Mouse (Mus musculus) embryo, embryonic 10 days (tissue): ENCODE data around the gene Prkg1.

ENCODE experiments used
- DNase-seq: peaks from one replicate; pipeline ENCODE4 v3.0.0-alpha.2; 2015; ENCODE audit warnings: low spot score

Gene Prkg1

GRCm38 (mm10) chr19:31040948-31041847 lies 723.6 kb downstream of the Prkg1 start:
- DNase-seq: no peak

GRCm38 (mm10) chr19:31038951-31039350 lies 725.9 kb downstream of the Prkg1 start:
- DNase-seq: no peak

- DNase-seq: no peak
These were observed 733.2 kb downstream of the Prkg1 start for GRCm38 (mm10) chr19:31031596-31031995.

DNA sequence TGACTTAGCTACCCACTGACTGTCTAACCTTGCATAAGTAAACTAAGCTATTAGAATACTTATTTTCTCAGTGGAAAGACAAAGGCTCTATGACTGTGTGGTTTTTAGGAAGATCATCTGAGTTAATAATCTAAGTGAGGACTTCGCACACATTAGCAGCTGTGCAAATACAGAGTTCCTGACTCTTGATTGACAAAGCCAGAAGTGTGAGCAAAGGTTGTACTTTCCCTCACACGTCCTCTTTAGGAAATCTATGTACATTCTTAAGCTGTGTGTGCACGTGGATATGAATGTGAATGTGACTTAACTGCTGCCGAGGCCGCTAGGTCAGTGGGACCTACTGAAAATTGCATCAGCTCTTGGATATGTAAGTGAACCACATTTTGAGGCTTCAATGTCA lies 738.0 kb downstream of the Prkg1 start:
- no peak for DNase-seq

DNA sequence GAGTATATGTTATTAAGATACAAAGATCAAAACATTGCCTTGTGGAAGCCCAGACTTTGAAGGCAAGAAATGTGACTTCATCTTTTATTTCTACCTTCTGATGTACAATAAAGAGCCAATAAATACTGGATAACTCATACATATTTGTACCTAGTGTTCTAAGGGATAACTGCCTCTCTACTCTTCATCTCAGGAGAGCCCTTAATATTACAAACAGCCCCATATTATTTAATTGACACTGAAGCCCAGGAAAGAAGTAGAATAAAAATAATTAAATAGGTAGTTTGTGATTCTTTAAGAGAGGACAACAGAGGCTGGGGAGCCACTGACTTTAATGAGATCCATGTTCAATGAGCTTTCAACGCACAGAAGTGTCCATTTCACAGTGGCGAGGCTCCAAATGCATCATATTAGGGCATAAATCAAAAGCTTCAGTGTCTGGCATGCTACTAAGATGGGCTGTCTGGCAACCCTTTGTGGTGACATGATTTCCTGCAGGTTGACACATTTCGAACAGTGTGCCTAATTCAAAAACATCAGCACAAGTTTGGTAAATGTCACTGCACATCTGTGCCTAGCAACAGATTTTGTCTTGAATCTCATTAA lies 753.2 kb downstream of the Prkg1 start:
- DNase-seq: no peak

DNA sequence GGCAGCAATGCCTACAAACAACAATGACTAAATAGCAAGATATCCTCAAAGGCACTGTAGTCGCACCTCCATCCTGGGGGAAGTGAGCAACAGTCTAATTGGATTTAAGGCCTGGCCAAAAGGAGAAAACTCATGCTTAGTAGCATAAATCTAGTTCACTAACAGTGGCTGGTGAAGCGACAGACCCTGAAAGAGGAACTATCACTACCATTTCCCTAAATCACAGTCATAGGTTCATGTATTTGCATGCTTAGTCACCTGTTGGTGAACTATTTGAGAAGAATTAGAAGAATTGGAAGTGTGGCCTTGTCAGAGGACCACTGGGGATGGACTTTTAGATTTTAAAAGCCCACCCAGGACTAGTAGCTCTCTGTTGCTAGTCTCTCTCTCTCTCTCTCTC lies 766.3 kb downstream of the Prkg1 start:
- DNase-seq: no peak

- no peak for DNase-seq
These were observed 774.4 kb downstream of the Prkg1 start for GRCm38 (mm10) chr19:30990390-30990789.

- no peak for DNase-seq
These were observed 782.4 kb downstream of the Prkg1 start for GRCm38 (mm10) chr19:30982436-30982835.

GRCm38 (mm10) chr19:30978096-30978495 lies 786.7 kb downstream of the Prkg1 start:
- no peak for DNase-seq

- no peak for DNase-seq
These were observed 814.2 kb downstream of the Prkg1 start for GRCm38 (mm10) chr19:30950610-30951009.

DNA sequence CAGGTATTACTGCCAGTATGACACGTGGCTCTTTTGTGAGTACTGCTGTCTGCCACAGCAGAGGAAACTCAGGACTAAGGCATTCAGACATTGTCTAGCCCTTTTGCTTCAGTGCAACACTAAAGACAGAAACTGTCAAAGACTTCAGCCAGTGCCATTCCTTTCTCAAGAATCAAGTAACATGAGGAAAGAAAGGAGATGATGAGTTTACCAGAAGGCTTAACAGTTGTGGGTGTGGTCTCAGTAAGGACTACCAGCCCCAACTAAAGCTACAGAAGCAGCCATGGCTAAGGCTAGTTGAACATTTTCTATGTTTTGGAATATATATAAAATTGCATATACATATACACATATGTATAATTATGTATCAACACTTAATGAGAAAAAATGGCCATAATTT lies 816.6 kb downstream of the Prkg1 start:
- DNase-seq: peak; percentile 38

- no peak for DNase-seq
These were observed 822.4 kb downstream of the Prkg1 start for GRCm38 (mm10) chr19:30942369-30942992.

DNA sequence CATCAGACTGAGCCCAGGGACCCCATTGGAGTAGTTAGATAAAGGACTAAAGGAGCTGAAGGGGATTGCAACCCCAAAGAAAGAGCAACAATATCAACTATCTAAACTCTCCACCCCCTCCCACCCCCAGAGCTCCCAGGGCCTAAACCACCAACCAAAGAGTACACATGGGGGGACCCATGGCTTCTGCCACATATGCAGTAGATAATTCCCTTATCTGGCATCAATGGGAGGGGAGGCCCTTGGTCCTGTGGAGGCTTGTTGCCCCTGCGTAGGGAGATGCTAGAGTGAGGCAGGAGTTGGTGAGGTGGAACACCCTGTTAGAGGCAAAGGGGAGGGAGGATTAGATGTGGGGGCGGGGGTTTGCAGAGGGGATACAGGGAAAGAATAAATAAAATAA lies 826.8 kb downstream of the Prkg1 start:
- DNase-seq: no peak

DNA sequence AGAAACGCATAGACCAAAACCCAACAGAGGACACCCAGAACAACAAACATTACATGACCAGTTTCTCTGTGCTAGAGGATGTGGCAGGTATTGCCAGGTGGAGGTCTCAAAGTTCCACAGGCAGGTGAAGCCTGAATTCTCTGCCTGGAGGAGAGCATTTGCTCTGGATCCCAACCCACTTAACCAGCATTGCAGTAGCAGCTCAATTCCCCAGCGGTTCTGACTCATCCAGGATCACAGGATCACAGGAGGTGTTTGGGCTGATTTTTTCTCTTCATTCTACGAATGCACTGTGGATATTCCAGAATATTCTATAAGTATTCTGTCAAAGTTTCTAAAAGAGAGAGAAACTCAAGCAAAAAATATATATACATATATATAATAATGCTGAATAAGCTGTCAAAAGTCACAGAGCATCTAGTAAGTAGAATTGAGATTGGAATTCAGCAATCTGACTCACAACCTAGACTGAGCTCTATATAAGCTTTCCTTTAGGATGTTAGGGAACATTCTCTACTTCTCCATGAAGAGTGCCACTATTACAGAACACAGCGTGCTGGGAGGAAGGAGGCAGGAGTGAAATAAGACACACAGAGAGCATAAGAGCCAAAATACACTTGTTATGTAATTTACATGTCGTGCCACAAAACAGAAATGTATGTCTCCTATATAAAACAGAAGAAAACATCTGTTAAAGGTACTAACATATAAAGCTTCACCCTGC lies 833.2 kb downstream of the Prkg1 start:
- no peak for DNase-seq

GRCm38 (mm10) chr19:30924032-30924431 lies 840.8 kb downstream of the Prkg1 start:
- DNase-seq: no peak

GRCm38 (mm10) chr19:30902290-30902689 lies 862.5 kb downstream of the Prkg1 start:
- no peak for DNase-seq

DNA sequence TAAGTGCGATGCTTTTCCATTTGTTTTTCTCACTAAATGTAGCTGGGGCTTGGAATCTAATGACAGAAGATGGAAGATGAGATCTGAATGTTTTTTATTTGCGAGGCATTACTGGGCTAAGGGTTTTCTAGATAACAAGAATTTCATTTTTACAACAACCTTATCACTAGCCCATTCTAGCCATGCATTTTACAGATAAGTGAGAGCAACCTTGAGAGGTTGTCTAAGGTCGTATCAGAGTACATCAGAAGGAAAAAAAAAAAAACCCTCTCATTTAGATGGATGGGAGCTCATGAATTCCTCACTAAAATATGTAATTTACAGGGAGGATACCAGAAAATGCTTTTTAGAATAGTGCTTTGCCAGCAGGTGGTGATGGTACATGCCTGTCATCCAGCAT lies 863.8 kb downstream of the Prkg1 start:
- no peak for DNase-seq

GRCm38 (mm10) chr19:30890377-30890776 lies 874.5 kb downstream of the Prkg1 start:
- DNase-seq: peak; percentile 44

DNA sequence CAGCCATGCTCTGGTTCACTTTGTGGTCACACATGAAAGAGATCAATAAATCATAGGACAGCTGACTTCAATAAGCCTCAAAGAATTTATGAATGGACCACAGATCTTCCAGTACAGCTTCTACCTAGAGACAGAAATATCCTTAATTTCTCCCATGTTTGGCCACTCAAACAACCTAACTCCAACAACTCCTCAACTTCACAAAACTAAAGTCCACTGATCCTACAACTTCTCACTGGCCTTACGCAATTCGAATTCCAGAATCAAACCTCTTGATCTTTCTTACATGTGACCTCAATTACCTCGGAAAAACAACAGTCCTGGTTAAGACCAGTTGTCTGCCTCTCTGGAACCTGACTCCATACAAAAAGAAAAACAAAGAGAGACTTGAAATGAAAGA lies 875.0 kb downstream of the Prkg1 start:
- DNase-seq: peak; percentile 17

GRCm38 (mm10) chr19:30861441-30861840 lies 903.4 kb downstream of the Prkg1 start:
- no peak for DNase-seq

- DNase-seq: no peak
These were observed 913.8 kb downstream of the Prkg1 start for GRCm38 (mm10) chr19:30851023-30851422.

DNA sequence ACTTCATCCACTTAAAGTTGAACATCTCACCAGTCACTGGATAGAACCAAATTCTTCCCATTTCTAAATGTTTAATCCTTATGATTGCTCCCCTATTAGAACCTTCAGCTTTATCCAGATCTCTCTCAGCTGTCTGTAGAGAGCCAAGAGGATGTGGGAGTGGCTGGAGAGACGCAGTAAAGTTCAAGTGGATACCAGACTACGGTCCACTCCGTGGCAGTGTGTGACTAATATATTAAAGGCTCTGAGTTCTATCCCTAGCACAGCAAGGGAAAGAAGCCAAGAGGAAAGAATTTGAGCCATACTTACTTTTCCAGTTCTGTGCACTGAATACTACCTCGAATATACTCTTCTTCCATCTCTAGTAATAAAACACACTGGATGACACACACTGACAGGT lies 919.9 kb downstream of the Prkg1 start:
- DNase-seq: no peak
